Mouse (Mus musculus): Measurements from ENCODE around the gene Zdhhc14. TPM values are rescaled to one million over a fixed set of nuclear protein-coding genes. Genes with fewer than 3 reads are reported as not detected.

The Zdhhc14 gene
- polyA plus RNA-seq, 1 experiment, result 5.7 TPM

GRCm38 (mm10) chr17:5536259-5537094, 44.1 kb downstream of the Zdhhc14 start:
- no peak for TF ChIP-seq CTCF (IDR thresholded peaks at IDR 0.05; ENCODE audit: extremely low read depth, insufficient read depth, insufficient read length, insufficient replicate concordance)
- TF ChIP-seq POLR2A (IDR thresholded peaks at IDR 0.05; ENCODE audit: low read depth, low read length), result no peak
- no peaks in the 10 kb centered on the region for H3K4me1 ChIP-seq (ENCODE audit: control insufficient read depth, insufficient read depth, insufficient read length)
- no peak overlapping the region for H3K4me3 ChIP-seq (ENCODE audit: extremely low read depth, insufficient read depth, insufficient read length)
- H3K27ac ChIP-seq (ENCODE audit: insufficient read depth, low read length), result no peak overlapping the region
- no peaks in the 10 kb centered on the region for H3K27me3 ChIP-seq (ENCODE audit: control insufficient read depth, insufficient read depth, low read length)
- H3K36me3 ChIP-seq (ENCODE audit: control insufficient read depth, insufficient read depth, low read length), result no peaks in the 10 kb centered on the region
- no peak for DNase-seq (ENCODE audit: low read depth in 1 of 2, low spot score in 2 of 2)
- 85% methylated on average over 10 of the region's 12 CpGs for WGBS

- Histone ChIP-seq H3K4me1 (ENCODE audit: control insufficient read depth, insufficient read depth, insufficient read length) (no peaks in the 10 kb centered on the region), H3K27ac (ENCODE audit: insufficient read depth, low read length) (no peak overlapping the region), H3K36me3 (ENCODE audit: control insufficient read depth, insufficient read depth, low read length) (no peaks in the 10 kb centered on the region), H3K27me3 (ENCODE audit: control insufficient read depth, insufficient read depth, low read length) (no peaks in the 10 kb centered on the region), H3K4me3 (ENCODE audit: extremely low read depth, insufficient read depth, insufficient read length) (no peak overlapping the region)
- WGBS, result 87% methylated on average over 11 of the region's 11 CpGs
- TF ChIP-seq POLR2A (IDR thresholded peaks at IDR 0.05; ENCODE audit: low read depth, low read length), result no peak
- no peak for TF ChIP-seq CTCF (IDR thresholded peaks at IDR 0.05; ENCODE audit: extremely low read depth, insufficient read depth, insufficient read length, insufficient replicate concordance)
- DNase-seq (ENCODE audit: low read depth in 1 of 2, low spot score in 2 of 2), result no peak
Observed at GRCm38 (mm10) chr17:5537095-5537575, 44.8 kb downstream of the Zdhhc14 start.

- no peak for DNase-seq (ENCODE audit: low read depth in 1 of 2, low spot score in 2 of 2)
- 88% methylated on average over 2 of the region's 2 CpGs for WGBS
- no peak overlapping the region for H3K27ac ChIP-seq (ENCODE audit: insufficient read depth, low read length)
- H3K4me3 ChIP-seq (ENCODE audit: extremely low read depth, insufficient read depth, insufficient read length), result no peak overlapping the region
- no peaks in the 10 kb centered on the region for H3K27me3 ChIP-seq (ENCODE audit: control insufficient read depth, insufficient read depth, low read length)
- no peak for TF ChIP-seq POLR2A (IDR thresholded peaks at IDR 0.05; ENCODE audit: low read depth, low read length)
- no peak for TF ChIP-seq CTCF (IDR thresholded peaks at IDR 0.05; ENCODE audit: extremely low read depth, insufficient read depth, insufficient read length, insufficient replicate concordance)
- no peaks in the 10 kb centered on the region for H3K36me3 ChIP-seq (ENCODE audit: control insufficient read depth, insufficient read depth, low read length)
- no peaks in the 10 kb centered on the region for H3K4me1 ChIP-seq (ENCODE audit: control insufficient read depth, insufficient read depth, insufficient read length)
Observed at GRCm38 (mm10) chr17:5542177-5542576, 49.8 kb downstream of the Zdhhc14 start.

GRCm38 (mm10) chr17:5544065-5544464, 51.7 kb downstream of the Zdhhc14 start:
- H3K27ac ChIP-seq (ENCODE audit: insufficient read depth, low read length), result no peak overlapping the region
- no peaks in the 10 kb centered on the region for H3K27me3 ChIP-seq (ENCODE audit: control insufficient read depth, insufficient read depth, low read length)
- TF ChIP-seq POLR2A (IDR thresholded peaks at IDR 0.05; ENCODE audit: low read depth, low read length) (no peak), CTCF (IDR thresholded peaks at IDR 0.05; ENCODE audit: extremely low read depth, insufficient read depth, insufficient read length, insufficient replicate concordance) (no peak)
- no peaks in the 10 kb centered on the region for H3K4me1 ChIP-seq (ENCODE audit: control insufficient read depth, insufficient read depth, insufficient read length)
- no peaks in the 10 kb centered on the region for H3K36me3 ChIP-seq (ENCODE audit: control insufficient read depth, insufficient read depth, low read length)
- H3K4me3 ChIP-seq (ENCODE audit: extremely low read depth, insufficient read depth, insufficient read length), result no peak overlapping the region
- no peak for DNase-seq (ENCODE audit: low read depth in 1 of 2, low spot score in 2 of 2)
- 86% methylated on average over 5 of the region's 5 CpGs for WGBS

- H3K4me1 ChIP-seq (ENCODE audit: control insufficient read depth, insufficient read depth, insufficient read length), result no peaks in the 10 kb centered on the region
- no peak for DNase-seq (ENCODE audit: low read depth in 1 of 2, low spot score in 2 of 2)
- H3K4me3 ChIP-seq (ENCODE audit: extremely low read depth, insufficient read depth, insufficient read length), result no peak overlapping the region
- H3K27ac ChIP-seq (ENCODE audit: insufficient read depth, low read length), result no peak overlapping the region
- H3K36me3 ChIP-seq (ENCODE audit: control insufficient read depth, insufficient read depth, low read length), result no peaks in the 10 kb centered on the region
- no peaks in the 10 kb centered on the region for H3K27me3 ChIP-seq (ENCODE audit: control insufficient read depth, insufficient read depth, low read length)
- 94% methylated on average over 2 of the region's 2 CpGs for WGBS
- TF ChIP-seq POLR2A (IDR thresholded peaks at IDR 0.05; ENCODE audit: low read depth, low read length), result no peak
- TF ChIP-seq CTCF (IDR thresholded peaks at IDR 0.05; ENCODE audit: extremely low read depth, insufficient read depth, insufficient read length, insufficient replicate concordance), result no peak
Observed at GRCm38 (mm10) chr17:5545065-5545464, 52.7 kb downstream of the Zdhhc14 start.

DNA sequence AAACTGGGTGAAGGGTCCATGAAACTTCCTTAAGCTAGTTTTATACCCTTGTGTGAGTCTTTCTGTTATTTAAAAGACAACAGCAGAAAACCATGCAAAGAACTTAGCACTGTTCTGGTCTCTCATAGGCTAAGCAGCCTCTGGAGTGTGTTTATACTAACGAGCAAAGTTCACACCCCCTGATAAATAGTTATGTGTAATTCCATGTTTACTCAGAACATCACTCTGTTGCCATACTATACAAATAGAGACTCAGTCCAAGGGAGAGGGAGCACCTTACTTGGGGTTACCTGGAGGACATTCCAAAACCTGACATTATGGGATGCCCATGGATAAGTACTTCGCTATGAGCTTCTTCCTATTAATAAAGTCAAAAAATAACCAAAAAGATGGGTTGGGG, 56.2 kb downstream of the Zdhhc14 start:
- no peaks in the 10 kb centered on the region for H3K36me3 ChIP-seq (ENCODE audit: control insufficient read depth, insufficient read depth, low read length)
- H3K27me3 ChIP-seq (ENCODE audit: control insufficient read depth, insufficient read depth, low read length), result no peaks in the 10 kb centered on the region
- no peak overlapping the region for H3K27ac ChIP-seq (ENCODE audit: insufficient read depth, low read length)
- whole genome bisulfite sequencing, result 96% methylated on average over 2 of the region's 2 CpGs
- H3K4me3 ChIP-seq (ENCODE audit: extremely low read depth, insufficient read depth, insufficient read length), result no peak overlapping the region
- H3K4me1 ChIP-seq (ENCODE audit: control insufficient read depth, insufficient read depth, insufficient read length), result no peaks in the 10 kb centered on the region; the same call in 1 of the 2 replicates
- TF ChIP-seq POLR2A (IDR thresholded peaks at IDR 0.05; ENCODE audit: low read depth, low read length), result no peak
- no peak for TF ChIP-seq CTCF (IDR thresholded peaks at IDR 0.05; ENCODE audit: extremely low read depth, insufficient read depth, insufficient read length, insufficient replicate concordance)
- DNase-seq (ENCODE audit: low read depth in 1 of 2, low spot score in 2 of 2), result no peak

DNA sequence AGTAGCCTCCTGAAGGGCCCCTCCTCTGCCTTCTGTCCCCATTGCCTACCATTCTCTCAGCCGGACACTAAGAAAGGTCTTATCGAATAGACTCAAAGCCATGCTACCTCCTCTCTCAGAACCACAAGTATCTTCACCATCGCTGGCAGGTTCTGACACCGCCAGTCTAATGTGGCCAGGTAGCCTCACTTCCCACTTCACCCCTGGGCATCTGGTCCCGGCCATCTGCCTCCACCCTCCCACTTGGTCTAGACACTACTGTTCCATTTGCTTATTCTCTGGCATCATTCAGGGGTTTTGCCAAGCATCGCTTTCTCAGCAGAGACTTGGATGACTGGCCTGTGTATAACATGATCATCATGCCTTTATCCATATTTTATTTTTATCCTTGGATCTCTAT, 57.1 kb downstream of the Zdhhc14 start:
- DNase-seq (ENCODE audit: low read depth in 1 of 2, low spot score in 2 of 2), result no peak
- WGBS, result 98% methylated on average over 6 of the region's 6 CpGs
- Histone ChIP-seq H3K36me3 (ENCODE audit: control insufficient read depth, insufficient read depth, low read length) (no peaks in the 10 kb centered on the region), H3K4me1 (ENCODE audit: control insufficient read depth, insufficient read depth, insufficient read length) (no peaks in the 10 kb centered on the region; the same call in 1 of the 2 replicates), H3K27ac (ENCODE audit: insufficient read depth, low read length) (no peak overlapping the region), H3K27me3 (ENCODE audit: control insufficient read depth, insufficient read depth, low read length) (no peaks in the 10 kb centered on the region), H3K4me3 (ENCODE audit: extremely low read depth, insufficient read depth, insufficient read length) (no peak overlapping the region)
- TF ChIP-seq POLR2A (IDR thresholded peaks at IDR 0.05; ENCODE audit: low read depth, low read length) (no peak), CTCF (IDR thresholded peaks at IDR 0.05; ENCODE audit: extremely low read depth, insufficient read depth, insufficient read length, insufficient replicate concordance) (no peak)

Measured in spleen, adult 2 months (tissue).